Mouse (Mus musculus) heart, embryonic 13.5 days (tissue): Measurements from ENCODE around the gene U2af2. TPM values are rescaled to one million over a fixed set of nuclear protein-coding genes. Genes with fewer than 3 reads are reported as not detected.

ENCODE experiments used
- ATAC-seq: fragments of 200-750 bp; cut with Nextera tagmentation; 2 replicates; pipeline ENCODE4 v1.8.0; 2017; ENCODE audit warnings: moderate TSS enrichment; ENCODE audit not compliant: insufficient number of reproducible peaks, low FRiP score, low TSS enrichment; ENCODE audit errors: extremely low read depth
- H3K27ac ChIP-seq: fragments of 300-500 bp; sonication (generic); replicated peaks from 2 replicates; pipeline ENCODE4 v1.5.1; 2015; ENCODE audit warnings: moderate library complexity, mild to moderate bottlenecking, inconsistent platforms
- H3K27me3 ChIP-seq: fragments of 300-500 bp; sonication (generic); replicated peaks from 2 replicates; pipeline ENCODE4 v1.6.1; 2015; ENCODE audit warnings: mild to moderate bottlenecking, inconsistent platforms
- H3K36me3 ChIP-seq: fragments of 300-500 bp; sonication (generic); 2 replicates; pipeline ENCODE4 v1.6.1; 2015; ENCODE audit warnings: mild to moderate bottlenecking, inconsistent platforms
- H3K4me1 ChIP-seq: fragments of 300-500 bp; sonication (generic); 2 replicates; pipeline ENCODE4 v1.6.1; 2015; ENCODE audit warnings: inconsistent platforms
- H3K4me2 ChIP-seq: fragments of 300-500 bp; sonication (generic); 2 replicates; pipeline ENCODE4 v1.6.1; 2015; ENCODE audit warnings: inconsistent platforms, mild to moderate bottlenecking, moderate library complexity
- H3K4me3 ChIP-seq: fragments of 300-500 bp; sonication (generic); 2 replicates; pipeline ENCODE4 v1.5.1; 2015; ENCODE audit warnings: moderate library complexity, mild to moderate bottlenecking, inconsistent platforms
- H3K9ac ChIP-seq: fragments of 300-500 bp; sonication (generic); 2 replicates; pipeline ENCODE4 v1.6.1; 2015; ENCODE audit warnings: inconsistent platforms, mild to moderate bottlenecking, moderate library complexity
- H3K9me3 ChIP-seq: fragments of 300-500 bp; sonication (generic); 2 replicates; pipeline ENCODE4 v1.6.1; 2016; ENCODE audit warnings: inconsistent platforms
- WGBS: fragments of 180-500 bp; shearing (Covaris S2); methylation state at CpG from one replicate; pipeline ENCODE4 v1.1.7; 2015; ENCODE audit warnings: mixed read lengths; 5-methylcytosine and 5-hydroxymethylcytosine counted together
- microRNA-seq: library from miRNA; unstranded; fragments of <30 nt; microRNA quantifications from one replicate; pipeline ENCODE4, GENCODE M21; 2016
- polyA plus RNA-seq: library from polyadenylated mRNA; unstranded; fragments of >200 nt; fragmentation: Nextera tagmentation; extraction: Ambion mirVana; gene quantifications from 2 replicates; pipeline ENCODE4 v1.2.1, GENCODE M21; 2015

The U2af2 gene
- polyA plus RNA-seq, 1 experiment from 2014 or later, result 69.8 TPM

DNA sequence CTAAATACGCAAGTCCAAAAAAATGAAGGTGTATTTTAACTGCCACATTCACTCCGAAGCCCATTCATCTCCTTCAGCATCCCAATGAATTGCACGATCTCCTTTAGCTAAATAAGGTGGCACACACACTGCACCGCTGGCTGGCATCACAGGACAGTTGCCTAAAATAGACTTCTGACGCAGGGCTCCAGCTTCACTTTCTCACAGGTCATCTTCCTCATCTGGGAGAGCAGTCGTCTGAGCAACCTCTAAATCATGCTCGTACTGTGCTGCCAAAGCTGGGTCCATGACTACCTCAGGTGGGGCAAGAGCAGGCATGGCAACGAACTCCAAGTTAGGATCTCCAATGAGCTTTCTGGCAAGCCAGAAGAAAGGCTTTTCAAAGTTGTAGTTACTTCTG is 63.1 kb downstream of the U2af2 start:
- H3K4me2 ChIP-seq, result peak overlapping the region; percentile 76
- no peak overlapping the region for H3K27ac ChIP-seq
- H3K9me3 ChIP-seq, result no peaks in the 10 kb centered on the region
- no peak overlapping the region for H3K4me3 ChIP-seq
- no peak overlapping the region for H3K9ac ChIP-seq
- 70% methylated on average over 8 of the region's 8 CpGs for WGBS
- ATAC-seq, result no peak
- H3K4me1 ChIP-seq, result peaks cover 12% of the 10 kb centered on the region; the same call in 1 of the 2 replicates
- H3K36me3 ChIP-seq, result no peaks in the 10 kb centered on the region
- no peaks in the 10 kb centered on the region for H3K27me3 ChIP-seq

DNA sequence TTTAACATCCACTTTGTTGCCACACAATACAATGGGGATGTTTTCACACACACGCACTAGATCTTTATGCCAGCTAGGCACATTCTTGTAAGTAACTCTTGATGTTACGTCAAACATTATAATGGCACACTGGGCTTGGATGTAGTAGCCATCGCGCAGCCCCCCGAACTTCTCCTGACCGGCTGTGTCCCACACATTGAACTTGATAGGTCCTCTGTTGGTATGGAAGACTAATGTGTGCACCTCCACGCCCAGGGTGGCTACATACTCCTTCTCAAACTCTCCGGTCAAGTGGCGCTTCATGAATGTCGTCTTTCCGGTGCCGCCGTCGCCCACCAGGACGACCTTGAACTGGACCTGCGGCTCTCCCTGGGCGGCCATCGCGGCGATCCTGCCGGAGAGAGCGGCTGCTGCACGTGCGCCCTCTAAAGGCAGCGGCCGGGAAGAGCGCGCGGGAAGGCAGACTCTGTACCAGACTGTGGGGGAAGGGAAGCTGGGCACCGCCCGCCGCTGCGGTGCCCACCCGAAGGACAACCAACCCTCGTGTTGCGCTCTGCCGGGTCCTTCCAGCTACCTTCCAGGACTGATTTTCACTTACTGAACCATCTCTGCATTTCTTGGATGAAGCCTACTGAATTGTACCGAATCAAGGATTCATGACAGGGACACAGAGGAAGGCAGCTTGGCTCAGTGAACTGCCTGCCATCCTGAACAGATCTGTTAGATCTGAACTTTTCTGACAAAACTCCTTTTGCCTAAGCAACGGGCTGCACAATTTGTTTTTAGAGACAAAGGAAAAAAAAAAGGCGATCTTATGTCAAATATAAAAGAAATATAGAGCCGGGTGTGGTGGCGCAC is 63.8 kb downstream of the U2af2 start, which contains the start of gene Rasl2-9:
Rasl2-9 (minus strand) TSS at position 402 of the 858 bp plus-strand sequence.
- H3K4me1 ChIP-seq, result peaks cover 12% of the 10 kb centered on the region; the same call in 1 of the 2 replicates
- H3K4me2 ChIP-seq, result peak within 1 kb of the TSS; percentile 76
- no peaks in the 10 kb centered on the region for H3K36me3 ChIP-seq
- no peaks in the 10 kb centered on the region for H3K27me3 ChIP-seq
- 15% methylated on average over 42 of the region's 42 CpGs for WGBS
- H3K9ac ChIP-seq, result peak within 1 kb of the TSS; percentile 74
- H3K4me3 ChIP-seq, result peak within 1 kb of the TSS; percentile 51
- H3K9me3 ChIP-seq, result no peaks in the 10 kb centered on the region
- ATAC-seq, result peak; percentile 61; the same call in 1 of the 2 replicates
- no peak within 1 kb of the TSS for H3K27ac ChIP-seq

Small RNA genes lying within 50 kb of the gene (microRNA-seq; reads per million reads assigned to microRNA genes)
- not detected for gene Gm26217

Other genes starting within 250 kb of the U2af2 start
- gene Ube2s, start 249.6 kb upstream of the U2af2 start, polyA plus RNA-seq, result 327 and 359 TPM in 2 replicates
- gene Shisa7, start 217.4 kb upstream of the U2af2 start, polyA plus RNA-seq, result 0.04 TPM in 2 replicates
- 3.7 and 3.8 TPM in 2 replicates for gene Isoc2b, start 191.9 kb upstream of the U2af2 start, polyA plus RNA-seq
- 1.4 TPM in 2 replicates for gene Isoc2a, start 185.0 kb upstream of the U2af2 start, polyA plus RNA-seq
- gene Gm36210, start 155.6 kb upstream of the U2af2 start, polyA plus RNA-seq, result 0.27 TPM in 1 of 2 replicates, not detected in the other
- 2.4 and 2.9 TPM in 2 replicates for gene Zfp628, start 146.9 kb upstream of the U2af2 start, polyA plus RNA-seq
- 4.2 and 5.8 TPM in 2 replicates for gene Nat14, start 140.1 kb upstream of the U2af2 start, polyA plus RNA-seq
- gene Ssc5d, start 136.4 kb upstream of the U2af2 start, polyA plus RNA-seq, result 1.5 and 2.0 TPM in 2 replicates
- 4.0 and 5.8 TPM in 2 replicates for gene Sbk2, start 97.7 kb upstream of the U2af2 start, polyA plus RNA-seq
- gene Sbk3, start 91.0 kb upstream of the U2af2 start, polyA plus RNA-seq, result 0.12 and 0.55 TPM in 2 replicates
- 20.8 and 25.7 TPM in 2 replicates for gene Zfp579, start 66.0 kb upstream of the U2af2 start, polyA plus RNA-seq
- gene Zfp524, start 47.7 kb upstream of the U2af2 start, polyA plus RNA-seq, result 10.7 and 12.3 TPM in 2 replicates
- 25.6 and 28.4 TPM in 2 replicates for gene Fiz1, start 47.4 kb upstream of the U2af2 start, polyA plus RNA-seq
- gene Gm44973, start 46.6 kb upstream of the U2af2 start, polyA plus RNA-seq, result not detected in 2 replicates
- 3.8 and 4.4 TPM in 2 replicates for gene Zfp865, start 41.8 kb upstream of the U2af2 start, polyA plus RNA-seq
- gene Ccdc106, start 41.6 kb upstream of the U2af2 start, polyA plus RNA-seq, result 2.1 and 4.2 TPM in 2 replicates
- not detected in 2 replicates for gene 4632433K11Rik, start 28.0 kb upstream of the U2af2 start, polyA plus RNA-seq
- gene Zfp784, start 23.7 kb upstream of the U2af2 start, polyA plus RNA-seq, result 5.4 and 5.7 TPM in 2 replicates
- gene Zfp580, start 10.6 kb upstream of the U2af2 start, polyA plus RNA-seq, result 16.4 and 18.7 TPM in 2 replicates
- 50.2 and 51.4 TPM in 2 replicates for gene Epn1, start 18.1 kb downstream of the U2af2 start, polyA plus RNA-seq
- 0.11 TPM in 1 of 2 replicates, not detected in the other for gene Rfpl4, start 54.8 kb downstream of the U2af2 start, polyA plus RNA-seq
- 1.6 and 1.8 TPM in 2 replicates for gene Rasl2-9, start 63.8 kb downstream of the U2af2 start, polyA plus RNA-seq
- gene Vmn1r55, start 87.5 kb downstream of the U2af2 start, polyA plus RNA-seq, result 0.03 and 0.05 TPM in 2 replicates
- not detected in 2 replicates for gene Vmn1r56, start 134.6 kb downstream of the U2af2 start, polyA plus RNA-seq
- gene Vmn1r57, start 156.3 kb downstream of the U2af2 start, polyA plus RNA-seq, result not detected in 2 replicates